Mouse (Mus musculus) cerebellum, adult 11-12 months (tissue): ENCODE measurements at regions not wholly inside any gene's neighbourhood (a gene's known extent, or its start where the extent isn't known, plus 50 kb on each side); places are given as distances from the start of the nearest gene placed in this dataset.

Source experiments
- DNase-seq: peaks from one replicate; pipeline ENCODE4 v3.0.0; 2022

- no peak for DNase-seq
These were observed 694.3 kb upstream of the Tmpo start for GRCm38 (mm10) chr10:91875450-91875849.

GRCm38 (mm10) chr10:91871244-91871643 lies 690.1 kb upstream of the Tmpo start:
- DNase-seq: no peak

GRCm38 (mm10) chr10:91858711-91859595 lies 677.8 kb upstream of the Tmpo start:
- no peak for DNase-seq

- DNase-seq: no peak
These were observed 646.0 kb upstream of the Tmpo start for GRCm38 (mm10) chr10:91827074-91827473.

- no peak for DNase-seq
These were observed 642.4 kb upstream of the Tmpo start for GRCm38 (mm10) chr10:91823499-91823898.

DNA sequence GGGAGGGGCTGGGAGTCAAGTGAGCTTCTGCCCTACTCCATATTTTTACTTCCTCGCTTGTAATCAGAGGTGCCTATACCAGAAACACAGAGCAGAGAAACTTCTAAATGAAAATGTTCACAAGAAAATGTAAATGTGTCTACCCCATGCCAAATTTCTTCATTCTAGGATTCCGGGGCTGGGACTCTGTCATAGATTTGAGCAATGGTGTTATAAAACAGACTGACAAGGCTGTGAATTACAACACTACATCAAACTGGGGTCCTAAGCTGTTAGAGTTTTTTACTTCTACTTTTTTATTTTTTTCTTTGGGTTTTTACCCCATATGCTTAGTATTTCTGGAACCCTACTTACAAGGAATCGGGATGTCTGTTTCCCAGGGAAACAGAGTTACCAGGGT lies 623.8 kb upstream of the Tmpo start:
- DNase-seq: no peak
